Mouse (Mus musculus): ENCODE data around the gene Fry. TPM values are rescaled to one million over a fixed set of nuclear protein-coding genes. Genes with fewer than 3 reads are reported as not detected.

The Fry gene
- total and polyA plus RNA-seq, 2 experiments from 2014 or later: 47.6 to 130 TPM

GRCm38 (mm10) chr5:150208009-150208408 is 89.6 kb downstream of the Fry start:
- no peaks in the 10 kb centered on the region for H3K36me3 ChIP-seq (ENCODE audit: insufficient read depth)
- H3K27me3 ChIP-seq (ENCODE audit: insufficient read depth, low read length): no peaks in the 10 kb centered on the region
- no peaks in the 10 kb centered on the region for H3K4me1 ChIP-seq (ENCODE audit: insufficient read depth)
- no peak for DNase-seq
- no peaks in the 10 kb centered on the region for H3K9me3 ChIP-seq (ENCODE audit: low read length)
- H3K4me2 ChIP-seq (ENCODE audit: low read depth): no peak overlapping the region
- H3K9ac ChIP-seq: no peak overlapping the region
- ATAC-seq: no peak
- 50% methylated on average over 7 of the region's 7 CpGs for WGBS
- no peak overlapping the region for H3K27ac ChIP-seq (ENCODE audit: low read depth, low read length)
- no peak overlapping the region for H3K4me3 ChIP-seq (ENCODE audit: low read depth, low read length)
- TF ChIP-seq CTCF (IDR thresholded peaks at IDR 0.05; ENCODE audit: low read depth): no peak

GRCm38 (mm10) chr5:150214081-150214480 is 95.6 kb downstream of the Fry start:
- H3K4me2 ChIP-seq (ENCODE audit: low read depth): no peak overlapping the region
- WGBS: 86% methylated on average over 6 of the region's 6 CpGs
- no peaks in the 10 kb centered on the region for H3K36me3 ChIP-seq (ENCODE audit: insufficient read depth)
- H3K4me3 ChIP-seq (ENCODE audit: low read depth, low read length): no peak overlapping the region
- no peak for TF ChIP-seq CTCF (IDR thresholded peaks at IDR 0.05; ENCODE audit: low read depth)
- H3K4me1 ChIP-seq (ENCODE audit: insufficient read depth): no peaks in the 10 kb centered on the region
- no peak for DNase-seq
- no peak overlapping the region for H3K9ac ChIP-seq
- no peaks in the 10 kb centered on the region for H3K27me3 ChIP-seq (ENCODE audit: insufficient read depth, low read length)
- no peaks in the 10 kb centered on the region for H3K9me3 ChIP-seq (ENCODE audit: low read length)
- no peak for ATAC-seq
- H3K27ac ChIP-seq (ENCODE audit: low read depth, low read length): no peak overlapping the region

- ATAC-seq: no peak
- H3K27ac ChIP-seq (ENCODE audit: low read depth, low read length): no peak overlapping the region
- TF ChIP-seq CTCF (IDR thresholded peaks at IDR 0.05; ENCODE audit: low read depth): no peak
- 73% methylated on average over 11 of the region's 11 CpGs for WGBS
- DNase-seq: no peak
- H3K9me3 ChIP-seq (ENCODE audit: low read length): no peaks in the 10 kb centered on the region
- no peak overlapping the region for H3K9ac ChIP-seq
- H3K36me3 ChIP-seq (ENCODE audit: insufficient read depth): no peaks in the 10 kb centered on the region
- H3K27me3 ChIP-seq (ENCODE audit: insufficient read depth, low read length): no peaks in the 10 kb centered on the region
- H3K4me1 ChIP-seq (ENCODE audit: insufficient read depth): no peaks in the 10 kb centered on the region
- no peak overlapping the region for H3K4me2 ChIP-seq (ENCODE audit: low read depth)
- H3K4me3 ChIP-seq (ENCODE audit: low read depth, low read length): no peak overlapping the region
Observed at GRCm38 (mm10) chr5:150216066-150216465, 97.6 kb downstream of the Fry start.

GRCm38 (mm10) chr5:150219457-150219856 is 101.0 kb downstream of the Fry start:
- no peaks in the 10 kb centered on the region for H3K36me3 ChIP-seq (ENCODE audit: insufficient read depth)
- 87% methylated on average over 8 of the region's 8 CpGs for WGBS
- no peak overlapping the region for H3K4me3 ChIP-seq (ENCODE audit: low read depth, low read length)
- no peak for TF ChIP-seq CTCF (IDR thresholded peaks at IDR 0.05; ENCODE audit: low read depth)
- H3K9ac ChIP-seq: no peak overlapping the region
- H3K27ac ChIP-seq (ENCODE audit: low read depth, low read length): no peak overlapping the region
- H3K9me3 ChIP-seq (ENCODE audit: low read length): no peaks in the 10 kb centered on the region
- no peaks in the 10 kb centered on the region for H3K27me3 ChIP-seq (ENCODE audit: insufficient read depth, low read length)
- no peak overlapping the region for H3K4me2 ChIP-seq (ENCODE audit: low read depth)
- H3K4me1 ChIP-seq (ENCODE audit: insufficient read depth): no peaks in the 10 kb centered on the region
- ATAC-seq (no peak), DNase-seq (no peak)

GRCm38 (mm10) chr5:150220333-150220732 is 101.9 kb downstream of the Fry start:
- Histone ChIP-seq H3K9ac (no peak overlapping the region), H3K36me3 (ENCODE audit: insufficient read depth) (no peaks in the 10 kb centered on the region), H3K27me3 (ENCODE audit: insufficient read depth, low read length) (no peaks in the 10 kb centered on the region), H3K4me1 (ENCODE audit: insufficient read depth) (no peaks in the 10 kb centered on the region), H3K27ac (ENCODE audit: low read depth, low read length) (no peak overlapping the region), H3K9me3 (ENCODE audit: low read length) (no peaks in the 10 kb centered on the region), H3K4me2 (ENCODE audit: low read depth) (no peak overlapping the region), H3K4me3 (ENCODE audit: low read depth, low read length) (no peak overlapping the region)
- peak; percentile 44 for DNase-seq
- TF ChIP-seq CTCF (IDR thresholded peaks at IDR 0.05; ENCODE audit: low read depth): peak; percentile 73
- ATAC-seq: peak; percentile 40; the same call in 1 of the 2 replicates
- WGBS: 44% methylated on average over 7 of the region's 7 CpGs

- no peak overlapping the region for H3K9ac ChIP-seq
- H3K27ac ChIP-seq (ENCODE audit: low read depth, low read length): no peak overlapping the region
- no peaks in the 10 kb centered on the region for H3K36me3 ChIP-seq (ENCODE audit: insufficient read depth)
- no peak overlapping the region for H3K4me2 ChIP-seq (ENCODE audit: low read depth)
- 75% methylated on average over 6 of the region's 6 CpGs for WGBS
- DNase-seq: no peak
- H3K9me3 ChIP-seq (ENCODE audit: low read length): no peaks in the 10 kb centered on the region
- no peak overlapping the region for H3K4me3 ChIP-seq (ENCODE audit: low read depth, low read length)
- no peak for TF ChIP-seq CTCF (IDR thresholded peaks at IDR 0.05; ENCODE audit: low read depth)
- no peaks in the 10 kb centered on the region for H3K4me1 ChIP-seq (ENCODE audit: insufficient read depth)
- ATAC-seq: no peak
- no peaks in the 10 kb centered on the region for H3K27me3 ChIP-seq (ENCODE audit: insufficient read depth, low read length)
Observed at GRCm38 (mm10) chr5:150221806-150222205, 103.4 kb downstream of the Fry start.

DNA sequence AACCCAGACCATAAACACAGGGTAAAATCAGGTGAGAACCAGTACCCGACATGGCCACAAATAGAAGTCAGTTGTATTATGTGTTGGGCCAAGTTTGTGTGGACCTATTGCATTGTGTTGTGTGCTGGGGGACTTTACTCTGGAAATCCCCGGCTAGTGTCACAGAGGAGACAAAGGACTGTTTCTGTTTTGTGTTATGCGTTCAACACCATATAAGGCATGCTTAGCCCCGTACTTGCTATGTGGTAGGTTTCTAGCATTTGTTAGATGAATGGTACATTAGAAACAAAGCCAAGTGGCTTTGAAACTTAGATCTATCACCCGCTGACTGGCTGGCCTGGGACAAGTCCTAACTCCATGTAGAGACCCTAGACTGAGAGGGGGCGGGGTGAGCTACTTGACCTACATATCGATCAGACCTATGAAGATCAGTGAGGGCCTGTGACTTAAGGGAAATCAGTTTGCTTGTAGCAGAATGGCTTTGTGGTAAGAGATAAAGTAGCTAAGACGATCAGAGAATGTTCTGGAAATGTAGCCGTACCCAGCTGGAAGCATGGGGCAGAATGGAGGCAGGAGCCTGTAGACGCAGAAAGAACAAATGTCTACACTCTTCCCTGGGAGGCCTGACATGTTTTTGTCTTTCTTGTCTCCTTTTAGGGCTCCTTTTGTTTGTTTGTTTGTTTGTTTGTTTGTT is 105.2 kb downstream of the Fry start:
- no peak for ATAC-seq
- DNase-seq: no peak
- 87% methylated on average over 10 of the region's 10 CpGs for WGBS
- no peak overlapping the region for H3K27ac ChIP-seq (ENCODE audit: low read depth, low read length)
- no peaks in the 10 kb centered on the region for H3K36me3 ChIP-seq (ENCODE audit: insufficient read depth)
- H3K4me2 ChIP-seq (ENCODE audit: low read depth): no peak overlapping the region
- no peaks in the 10 kb centered on the region for H3K27me3 ChIP-seq (ENCODE audit: insufficient read depth, low read length)
- H3K4me3 ChIP-seq (ENCODE audit: low read depth, low read length): no peak overlapping the region
- no peak overlapping the region for H3K9ac ChIP-seq
- H3K4me1 ChIP-seq (ENCODE audit: insufficient read depth): no peaks in the 10 kb centered on the region
- no peaks in the 10 kb centered on the region for H3K9me3 ChIP-seq (ENCODE audit: low read length)
- TF ChIP-seq CTCF (IDR thresholded peaks at IDR 0.05; ENCODE audit: low read depth): no peak
